Mouse (Mus musculus): Measurements from ENCODE around the gene Hist1h3e. TPM values are rescaled to one million over a fixed set of nuclear protein-coding genes. Genes with fewer than 3 reads are reported as not detected.
"Not testable (repeated sequence)": the region's sequence is repeated elsewhere in the genome, so short reads cannot be mapped to it uniquely, and the experiment has no call there.

The Hist1h3e gene
- polyA plus RNA-seq, 1 experiment from 2014 or later = 9.7 TPM

DNA sequence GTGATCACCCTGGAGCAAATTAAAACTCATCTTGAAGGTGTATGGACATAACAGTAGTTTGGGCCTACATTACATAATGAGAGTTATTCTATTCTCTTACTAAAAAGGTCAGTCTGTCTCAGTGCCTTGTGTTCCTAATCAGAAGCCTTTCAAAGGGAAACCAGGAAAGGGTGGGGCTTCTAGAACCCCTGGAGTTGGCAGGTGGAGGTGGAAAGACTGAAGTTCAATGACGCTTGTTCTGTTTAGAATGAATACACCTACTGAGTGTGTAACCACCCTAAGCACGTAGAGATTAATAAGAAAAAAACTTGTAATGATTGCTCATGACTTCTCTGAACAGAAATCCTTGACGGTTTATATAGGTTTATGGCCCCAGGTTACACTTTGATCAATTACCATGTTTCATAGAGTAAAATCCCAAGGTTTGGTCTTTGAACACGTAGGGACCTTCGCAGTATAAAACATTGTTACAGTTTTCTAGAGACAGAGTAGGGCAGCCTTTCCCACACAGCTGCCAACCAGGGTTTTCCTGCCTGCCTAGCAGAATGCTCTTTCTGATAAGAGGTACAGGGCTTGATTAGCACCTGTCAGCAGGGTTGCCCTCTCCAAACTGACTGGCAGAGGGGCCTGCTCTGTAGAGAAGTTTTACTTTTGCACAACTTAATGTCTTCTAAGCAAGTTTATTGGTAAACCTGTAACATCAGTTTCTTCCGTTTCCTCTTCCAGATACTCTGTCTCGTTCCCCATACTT, 33.6 kb upstream of the Hist1h3e start:
- 87% methylated on average over 7 of the region's 7 CpGs for WGBS
- ATAC-seq (replicated peaks; ENCODE audit: low FRiP score, low TSS enrichment, low read depth) = no peak
- Histone ChIP-seq H3K27me3 (replicated peaks; ENCODE audit: control insufficient read depth, insufficient read depth, low read length) (no peaks in the 10 kb centered on the region), H3K36me3 (ENCODE audit: control insufficient read depth, insufficient read depth, low read length) (no peaks in the 10 kb centered on the region), H3K4me2 (ENCODE audit: low read length) (no peak overlapping the region), H3K4me1 (replicated peaks; ENCODE audit: control insufficient read depth, insufficient read depth, low read length) (no peaks in the 10 kb centered on the region), H3K9ac (ENCODE audit: low read length) (no peak overlapping the region), H3K9me3 (ENCODE audit: control insufficient read depth, low read length) (no peaks in the 10 kb centered on the region), H3K4me3 (ENCODE audit: low read depth, low read length) (no peak overlapping the region), H3K27ac (ENCODE audit: low read depth) (no peak overlapping the region)
- DNase-seq (ENCODE audit: low spot score) = peak; percentile 39

- no peak overlapping the region for H3K4me2 ChIP-seq (ENCODE audit: low read length)
- ATAC-seq (replicated peaks; ENCODE audit: low FRiP score, low TSS enrichment, low read depth) = no peak
- no peak overlapping the region for H3K4me3 ChIP-seq (ENCODE audit: low read depth, low read length)
- no peaks in the 10 kb centered on the region for H3K27me3 ChIP-seq (replicated peaks; ENCODE audit: control insufficient read depth, insufficient read depth, low read length)
- no peak overlapping the region for H3K27ac ChIP-seq (ENCODE audit: low read depth)
- H3K36me3 ChIP-seq (ENCODE audit: control insufficient read depth, insufficient read depth, low read length) = no peaks in the 10 kb centered on the region
- DNase-seq (ENCODE audit: low spot score) = no peak
- H3K4me1 ChIP-seq (replicated peaks; ENCODE audit: control insufficient read depth, insufficient read depth, low read length) = no peaks in the 10 kb centered on the region
- WGBS = 75% methylated on average over 2 of the region's 2 CpGs
- no peaks in the 10 kb centered on the region for H3K9me3 ChIP-seq (ENCODE audit: control insufficient read depth, low read length)
- H3K9ac ChIP-seq (ENCODE audit: low read length) = no peak overlapping the region
Measured at GRCm38 (mm10) chr13:23595185-23595584, 33.0 kb upstream of the Hist1h3e start.

DNA sequence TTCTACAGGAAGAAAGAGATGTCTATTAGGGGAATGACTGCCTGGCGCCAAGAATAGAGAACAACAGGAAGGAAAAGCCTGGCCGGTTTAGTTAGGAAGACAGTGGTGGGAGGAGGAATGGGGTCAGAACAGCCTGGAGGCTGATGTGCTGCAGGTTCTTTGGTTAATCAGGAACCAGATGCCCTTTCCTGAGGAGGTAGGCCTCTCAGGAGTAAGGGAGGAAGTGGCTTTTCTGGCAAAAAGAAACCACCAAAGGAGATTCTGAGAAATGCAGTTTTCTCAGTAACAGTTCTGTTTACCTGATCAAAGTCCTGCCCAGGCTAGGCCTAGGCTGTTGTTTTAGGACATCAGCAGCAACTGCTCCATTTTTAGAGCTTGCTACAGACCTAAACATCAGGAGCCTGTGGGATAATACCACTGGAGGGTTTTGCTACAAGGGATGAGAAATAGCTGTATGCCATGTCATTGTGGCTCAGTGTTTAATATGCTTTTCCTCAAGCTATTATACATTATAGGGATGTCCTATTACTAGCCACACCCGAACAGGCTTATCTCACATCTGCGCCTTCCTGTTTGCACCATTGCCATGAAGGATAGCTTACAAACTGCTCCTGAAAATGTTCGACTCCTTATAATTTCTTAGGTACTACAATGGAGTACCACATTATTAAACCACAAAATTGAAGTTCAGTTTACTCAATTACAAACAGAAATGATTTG, 31.0 kb upstream of the Hist1h3e start:
- DNase-seq (ENCODE audit: low spot score) = peak; percentile 50
- no peak overlapping the region for H3K4me3 ChIP-seq (ENCODE audit: low read depth, low read length)
- WGBS = 63% methylated on average over 5 of the region's 5 CpGs

DNA sequence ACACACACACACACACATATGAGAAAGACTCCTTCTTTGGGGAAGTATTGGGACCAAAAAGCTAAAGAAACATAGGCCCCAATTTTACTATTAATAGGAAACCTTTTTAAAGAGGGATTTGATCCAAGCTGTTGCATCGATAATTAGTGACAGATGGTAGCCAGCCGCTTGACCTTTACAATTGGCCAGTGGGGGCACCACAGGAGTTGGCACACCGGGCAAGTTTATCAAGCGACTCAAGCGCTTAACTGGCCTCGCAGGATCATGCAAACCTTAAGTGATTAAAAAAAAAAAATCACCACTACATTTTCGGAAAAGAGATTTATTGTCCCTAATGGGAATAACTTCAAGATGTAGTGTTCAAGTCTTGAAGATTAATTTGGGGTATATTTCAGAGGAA, 30.4 kb upstream of the Hist1h3e start:
- no peak overlapping the region for H3K9ac ChIP-seq (ENCODE audit: low read length)
- no peak for ATAC-seq (replicated peaks; ENCODE audit: low FRiP score, low TSS enrichment, low read depth)
- no peaks in the 10 kb centered on the region for H3K4me1 ChIP-seq (replicated peaks; ENCODE audit: control insufficient read depth, insufficient read depth, low read length)
- no peaks in the 10 kb centered on the region for H3K9me3 ChIP-seq (ENCODE audit: control insufficient read depth, low read length)
- H3K27me3 ChIP-seq (replicated peaks; ENCODE audit: control insufficient read depth, insufficient read depth, low read length) = no peaks in the 10 kb centered on the region
- no peak overlapping the region for H3K4me3 ChIP-seq (ENCODE audit: low read depth, low read length)
- 0 out of 2 replicates have a peak overlapping the region, but pooled peaks have one; percentile 57 for H3K27ac ChIP-seq (ENCODE audit: low read depth)
- H3K4me2 ChIP-seq (ENCODE audit: low read length) = no peak overlapping the region
- no peaks in the 10 kb centered on the region for H3K36me3 ChIP-seq (ENCODE audit: control insufficient read depth, insufficient read depth, low read length)
- DNase-seq (ENCODE audit: low spot score) = no peak
- 88% methylated on average over 7 of the region's 7 CpGs for WGBS

More for the DNA sequence above, 31.0 kb upstream of the Hist1h3e start:
- no peaks in the 10 kb centered on the region for H3K27me3 ChIP-seq (replicated peaks; ENCODE audit: control insufficient read depth, insufficient read depth, low read length)
- H3K4me1 ChIP-seq (replicated peaks; ENCODE audit: control insufficient read depth, insufficient read depth, low read length) = no peaks in the 10 kb centered on the region
- no peak for ATAC-seq (replicated peaks; ENCODE audit: low FRiP score, low TSS enrichment, low read depth)
- H3K36me3 ChIP-seq (ENCODE audit: control insufficient read depth, insufficient read depth, low read length) = no peaks in the 10 kb centered on the region
- no peak overlapping the region for H3K4me2 ChIP-seq (ENCODE audit: low read length)
- H3K9ac ChIP-seq (ENCODE audit: low read length) = no peak overlapping the region
- H3K9me3 ChIP-seq (ENCODE audit: control insufficient read depth, low read length) = no peaks in the 10 kb centered on the region
- H3K27ac ChIP-seq (ENCODE audit: low read depth) = peak overlapping the region; percentile 57; the same call in 1 of the 2 replicates

GRCm38 (mm10) chr13:23591886-23592285, 29.7 kb upstream of the Hist1h3e start:
- not testable (repeated sequence) for H3K9ac ChIP-seq (ENCODE audit: low read length); ATAC-seq (replicated peaks; ENCODE audit: low FRiP score, low TSS enrichment, low read depth); H3K27ac ChIP-seq (ENCODE audit: low read depth); H3K4me1 ChIP-seq (replicated peaks; ENCODE audit: control insufficient read depth, insufficient read depth, low read length); H3K4me3 ChIP-seq (ENCODE audit: low read depth, low read length); H3K4me2 ChIP-seq (ENCODE audit: low read length); H3K9me3 ChIP-seq (ENCODE audit: control insufficient read depth, low read length); H3K36me3 ChIP-seq (ENCODE audit: control insufficient read depth, insufficient read depth, low read length); H3K27me3 ChIP-seq (replicated peaks; ENCODE audit: control insufficient read depth, insufficient read depth, low read length)
- peak; percentile 36 for DNase-seq (ENCODE audit: low spot score)
- WGBS = 88% methylated on average over 7 of the region's 7 CpGs

DNA sequence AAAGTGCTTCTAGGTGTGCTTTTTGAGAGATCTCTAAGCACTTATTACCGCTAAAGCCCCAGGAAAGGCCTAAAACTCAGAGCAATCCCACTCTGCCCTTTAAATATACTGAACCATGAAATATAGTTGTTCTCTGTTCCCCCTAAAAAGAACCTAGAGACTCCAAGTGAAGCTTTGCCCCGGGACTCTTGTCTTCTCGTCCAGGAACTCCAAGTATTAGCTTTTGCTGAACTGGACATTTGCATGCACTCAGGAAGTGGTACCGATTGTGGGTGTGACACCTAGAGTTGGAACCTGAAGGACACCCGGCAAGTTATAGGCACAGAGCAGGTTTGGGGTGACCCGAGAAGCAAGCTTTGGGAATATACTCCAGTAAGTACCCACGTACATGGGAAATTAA, 29.0 kb upstream of the Hist1h3e start:
- ATAC-seq (replicated peaks; ENCODE audit: low FRiP score, low TSS enrichment, low read depth) = no peak
- H3K9me3 ChIP-seq (ENCODE audit: control insufficient read depth, low read length) = no peaks in the 10 kb centered on the region
- peaks cover 4% of the 10 kb centered on the region; the same call in 1 of the 2 replicates for H3K4me1 ChIP-seq (replicated peaks; ENCODE audit: control insufficient read depth, insufficient read depth, low read length)
- no peaks in the 10 kb centered on the region for H3K36me3 ChIP-seq (ENCODE audit: control insufficient read depth, insufficient read depth, low read length)
- no peak overlapping the region for H3K4me3 ChIP-seq (ENCODE audit: low read depth, low read length)
- WGBS = 91% methylated on average over 7 of the region's 7 CpGs
- no peaks in the 10 kb centered on the region for H3K27me3 ChIP-seq (replicated peaks; ENCODE audit: control insufficient read depth, insufficient read depth, low read length)
- peak; percentile 35 for DNase-seq (ENCODE audit: low spot score)
- H3K4me2 ChIP-seq (ENCODE audit: low read length) = no peak overlapping the region
- H3K9ac ChIP-seq (ENCODE audit: low read length) = no peak overlapping the region
- no peak overlapping the region for H3K27ac ChIP-seq (ENCODE audit: low read depth)

- Histone ChIP-seq H3K4me2 (ENCODE audit: low read length) (peak overlapping the region; percentile 94), H3K4me3 (ENCODE audit: low read depth, low read length) (peak overlapping the region; percentile 55; the same call in 1 of the 2 replicates), H3K9ac (ENCODE audit: low read length) (peak overlapping the region; percentile 88), H3K4me1 (replicated peaks; ENCODE audit: control insufficient read depth, insufficient read depth, low read length) (peaks cover 24% of the 10 kb centered on the region), H3K27me3 (replicated peaks; ENCODE audit: control insufficient read depth, insufficient read depth, low read length) (no peaks in the 10 kb centered on the region), H3K36me3 (ENCODE audit: control insufficient read depth, insufficient read depth, low read length) (no peaks in the 10 kb centered on the region), H3K9me3 (ENCODE audit: control insufficient read depth, low read length) (no peaks in the 10 kb centered on the region), H3K27ac (ENCODE audit: low read depth) (peak overlapping the region; percentile 99)
- no peak for ATAC-seq (replicated peaks; ENCODE audit: low FRiP score, low TSS enrichment, low read depth)
- no peak for DNase-seq (ENCODE audit: low spot score)
- WGBS = 5% methylated on average over 1 of the region's 1 CpGs
Measured at GRCm38 (mm10) chr13:23586940-23587225, 24.7 kb upstream of the Hist1h3e start.

DNA sequence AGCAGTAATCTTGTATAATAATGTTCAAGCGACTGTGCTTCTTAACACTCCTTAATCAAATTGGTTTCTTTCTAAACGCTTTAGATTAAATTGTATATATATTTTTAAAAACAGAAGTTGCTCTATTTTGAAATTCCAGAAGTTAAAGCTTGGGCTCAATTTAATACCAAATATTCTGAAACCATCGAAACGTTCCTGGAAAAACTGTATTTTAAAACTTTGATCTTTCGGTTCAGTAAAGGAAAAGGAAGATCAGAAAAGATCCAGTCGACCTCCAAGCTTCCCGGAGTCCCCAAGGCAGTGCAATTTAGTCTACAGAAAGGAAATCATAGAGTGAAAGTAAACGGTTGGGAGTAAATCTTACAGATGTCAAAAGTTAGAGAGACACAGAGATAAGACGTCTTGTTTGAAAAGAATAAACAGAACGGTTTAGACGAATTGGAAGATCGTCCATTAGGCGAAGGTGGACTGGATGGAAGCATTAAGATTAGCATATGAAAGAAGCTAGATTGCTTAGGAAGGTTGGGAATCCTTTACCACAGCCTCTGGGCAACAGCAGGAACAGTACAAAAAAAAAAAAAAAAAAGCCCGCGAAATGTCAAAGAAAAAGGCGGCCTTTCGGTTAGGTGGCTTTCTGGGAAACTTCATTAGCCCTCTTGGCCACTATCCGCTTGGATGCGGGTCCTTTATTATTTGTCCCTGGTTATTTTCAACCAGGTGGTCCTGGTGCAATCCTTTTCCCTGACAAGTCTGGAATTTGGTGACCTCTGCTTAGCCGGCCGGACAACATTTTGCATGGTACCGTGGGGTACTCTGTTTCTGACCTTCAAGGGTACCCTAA, 24.1 kb upstream of the Hist1h3e start:
- peak overlapping the region; percentile 55 for H3K4me3 ChIP-seq (ENCODE audit: low read depth, low read length)
- peaks cover 24% of the 10 kb centered on the region for H3K4me1 ChIP-seq (replicated peaks; ENCODE audit: control insufficient read depth, insufficient read depth, low read length)
- no peaks in the 10 kb centered on the region for H3K27me3 ChIP-seq (replicated peaks; ENCODE audit: control insufficient read depth, insufficient read depth, low read length)
- WGBS = under 1% methylated on average over 22 of the region's 22 CpGs
- peak overlapping the region; percentile 99 for H3K27ac ChIP-seq (ENCODE audit: low read depth)
- H3K9ac ChIP-seq (ENCODE audit: low read length) = peak overlapping the region; percentile 88
- ATAC-seq (replicated peaks; ENCODE audit: low FRiP score, low TSS enrichment, low read depth) (no peak), DNase-seq (ENCODE audit: low spot score) (peak; percentile 71)
- peak overlapping the region; percentile 94 for H3K4me2 ChIP-seq (ENCODE audit: low read length)
- H3K36me3 ChIP-seq (ENCODE audit: control insufficient read depth, insufficient read depth, low read length) = no peaks in the 10 kb centered on the region
- no peaks in the 10 kb centered on the region for H3K9me3 ChIP-seq (ENCODE audit: control insufficient read depth, low read length)
